Mouse (Mus musculus) layer of hippocampus, adult 8-10 months (tissue): ENCODE results near the gene Fcho1. TPM values are rescaled to one million over a fixed set of nuclear protein-coding genes. Genes with fewer than 3 reads are reported as not detected.
"Not testable (repeated sequence)": the region's sequence is repeated elsewhere in the genome, so short reads cannot be mapped to it uniquely, and the experiment has no call there.

Experiments used
- DNase-seq, 2 experiments: peaks; one replicate each; pipeline ENCODE4 v3.0.0; 2022; ENCODE audit warnings: low spot score in 2 of 2
- total RNA-seq, 4 experiments: library from RNA; stranded (reverse); gene quantifications; 2 replicates each; pipeline ENCODE4 v1.2.4; 2022

Fcho1 gene
- total RNA-seq = 100 to 1,000 TPM in 3 of 4 experiments, 10 to 100 TPM in 1; 92.1 to 120 (median 112) TPM

- DNase-seq = peak; percentile 82 to 83
Measured at GRCm38 (mm10) chr8:71725122-71725924, at the start of gene Fcho1. Gene Fcho1 (minus strand): TSS chr8:71725716.

DNA sequence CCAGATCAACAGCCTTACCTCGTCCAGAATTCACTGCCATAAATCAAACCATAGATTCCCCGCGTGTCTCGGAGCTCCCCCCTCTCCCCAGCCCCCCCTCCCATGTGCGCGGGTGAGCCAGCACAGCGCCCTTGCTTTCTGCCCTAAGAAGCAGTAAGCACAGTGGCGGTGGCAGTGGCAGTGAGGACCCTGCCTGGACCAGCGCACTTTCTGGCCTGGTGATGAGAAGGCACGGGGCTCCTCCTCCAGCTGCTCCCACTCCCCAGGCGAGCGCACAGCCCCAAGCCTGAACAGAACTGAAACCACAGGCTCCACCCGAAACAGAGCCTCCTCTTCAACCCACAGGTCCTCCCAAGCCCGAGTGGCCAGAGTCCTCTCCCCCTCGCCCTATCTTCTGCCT, 45.8 kb upstream of the Fcho1 start:
- DNase-seq = no peak

DNA sequence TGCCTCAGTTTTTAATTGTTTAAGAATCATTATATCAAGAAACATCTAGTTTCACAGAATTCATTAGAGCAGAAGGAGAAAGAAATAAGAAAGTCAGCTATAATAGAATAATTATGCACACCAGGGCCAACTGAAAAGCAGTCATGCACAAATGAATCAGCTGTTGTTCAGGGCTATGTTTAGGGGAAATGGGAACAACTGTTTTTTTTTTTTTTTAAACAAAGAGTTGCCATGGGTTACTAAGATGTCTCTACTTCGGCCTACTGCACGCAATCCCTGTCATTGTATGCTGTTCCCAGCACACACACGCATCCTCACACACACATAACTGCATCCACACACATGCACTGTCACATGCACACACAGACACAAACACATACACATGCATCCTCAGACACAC, 33.3 kb upstream of the Fcho1 start:
- DNase-seq = no peak

DNA sequence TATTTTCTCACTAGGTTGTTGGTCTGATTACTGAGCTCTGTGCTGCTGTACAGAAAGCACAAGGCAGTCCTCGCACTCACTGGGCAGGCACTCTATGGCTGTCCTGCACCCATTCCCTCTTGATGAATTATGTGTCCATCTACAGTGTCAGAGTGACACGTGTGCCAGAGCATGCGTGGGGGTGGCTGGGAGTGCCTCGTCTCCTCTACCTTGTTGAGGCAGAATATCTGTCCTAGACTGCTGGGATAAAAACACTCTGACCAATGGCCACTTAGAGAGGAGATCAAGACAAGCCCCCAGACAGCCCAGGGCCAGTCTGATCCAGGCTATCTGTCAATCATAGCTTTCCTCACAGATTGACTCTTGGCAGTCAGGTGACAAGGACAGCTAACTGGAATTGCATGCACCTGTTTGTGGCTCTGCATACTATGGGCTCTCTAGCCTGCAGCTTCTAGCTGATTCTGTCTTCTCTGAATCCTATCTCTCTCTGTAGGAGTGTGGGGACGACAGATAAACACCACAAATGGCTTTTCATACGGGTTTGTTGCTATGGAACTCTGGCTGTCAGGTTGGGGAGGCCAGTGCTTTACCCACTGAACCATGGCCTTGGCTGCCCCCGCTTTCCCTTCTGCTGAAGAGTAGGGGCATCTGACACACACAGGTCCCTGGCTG, 27.5 kb upstream of the Fcho1 start:
- DNase-seq = not testable (repeated sequence)

GRCm38 (mm10) chr8:71752263-71752662, 26.7 kb upstream of the Fcho1 start:
- not testable (repeated sequence) for DNase-seq

- not testable (repeated sequence) for DNase-seq
Measured at GRCm38 (mm10) chr8:71751337-71751886, 25.9 kb upstream of the Fcho1 start.

DNA sequence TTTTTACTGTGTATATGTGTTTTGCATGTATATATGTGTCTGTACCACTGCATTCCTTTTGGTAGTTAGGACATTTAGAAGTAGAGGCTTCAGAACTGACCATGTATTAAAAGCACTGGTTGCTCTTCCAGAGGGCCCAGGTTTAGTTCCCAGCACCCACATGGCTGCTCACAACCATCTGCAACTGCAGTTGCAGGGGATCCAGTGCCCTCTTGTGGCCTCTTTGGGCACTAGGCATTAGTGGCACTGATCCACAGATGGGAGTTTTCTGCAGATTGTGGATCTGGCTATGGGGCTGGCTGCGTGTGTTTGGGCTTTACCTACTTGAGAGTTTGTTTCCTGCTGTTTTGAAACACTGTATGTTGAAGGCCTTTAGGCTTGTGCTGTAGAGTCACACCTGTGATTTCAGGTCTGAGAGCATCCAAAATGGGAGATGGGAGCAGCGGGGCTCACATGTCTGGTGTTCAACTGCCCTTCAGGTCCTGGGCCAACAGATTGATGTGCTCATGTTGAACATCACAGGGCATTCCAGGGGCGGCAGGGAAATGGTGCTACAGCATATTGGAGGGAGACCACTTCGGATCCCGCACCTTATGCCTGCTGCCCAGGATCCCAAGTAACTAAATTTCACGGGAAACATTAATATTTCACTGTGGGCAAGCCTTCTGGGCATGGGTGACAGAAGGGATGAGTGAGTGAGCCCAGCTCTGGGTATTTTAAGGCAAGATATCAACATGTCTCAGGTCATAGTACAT, 24.0 kb upstream of the Fcho1 start:
- DNase-seq = not testable (repeated sequence)

DNA sequence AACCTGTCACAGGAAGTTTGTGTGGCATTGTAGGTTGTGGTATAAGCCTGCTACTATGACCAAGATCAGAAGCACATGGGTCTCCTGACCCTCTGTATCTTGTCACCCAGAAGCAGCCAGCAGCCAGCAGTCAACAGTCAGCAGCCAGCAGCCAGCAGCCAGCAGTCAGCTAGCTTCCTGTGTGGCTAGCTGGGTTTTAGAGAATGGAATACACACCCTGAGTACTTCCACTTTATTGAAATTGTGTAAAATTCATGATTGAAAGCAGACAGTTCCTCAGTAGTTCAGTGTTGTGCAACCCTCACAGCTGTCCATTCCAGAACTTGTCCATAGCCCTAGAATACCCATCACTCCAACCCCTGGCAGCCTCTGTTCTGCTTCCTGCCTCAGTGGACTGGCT, 21.6 kb upstream of the Fcho1 start:
- DNase-seq = not testable (repeated sequence)

GRCm38 (mm10) chr8:71745322-71745721, 19.8 kb upstream of the Fcho1 start:
- DNase-seq = no peak

DNA sequence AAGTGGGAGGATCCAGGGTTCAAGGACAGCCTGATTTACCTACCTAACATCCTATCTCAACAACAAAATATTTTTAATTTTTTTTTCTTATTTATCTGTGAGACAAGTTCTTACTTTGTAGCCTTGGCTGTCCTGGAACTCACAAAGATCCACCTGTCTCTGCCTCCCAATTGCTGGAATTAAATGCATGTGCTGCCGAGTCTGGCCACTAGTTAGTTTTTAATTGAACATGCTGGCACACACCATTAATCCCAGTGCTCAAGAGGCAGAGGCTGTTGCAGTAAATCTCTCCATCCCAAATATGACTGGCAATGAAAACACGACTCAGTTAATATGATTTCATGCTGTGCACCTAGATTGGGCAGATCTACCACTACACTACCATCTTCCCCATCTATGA, 17.3 kb upstream of the Fcho1 start:
- no peak for DNase-seq

DNA sequence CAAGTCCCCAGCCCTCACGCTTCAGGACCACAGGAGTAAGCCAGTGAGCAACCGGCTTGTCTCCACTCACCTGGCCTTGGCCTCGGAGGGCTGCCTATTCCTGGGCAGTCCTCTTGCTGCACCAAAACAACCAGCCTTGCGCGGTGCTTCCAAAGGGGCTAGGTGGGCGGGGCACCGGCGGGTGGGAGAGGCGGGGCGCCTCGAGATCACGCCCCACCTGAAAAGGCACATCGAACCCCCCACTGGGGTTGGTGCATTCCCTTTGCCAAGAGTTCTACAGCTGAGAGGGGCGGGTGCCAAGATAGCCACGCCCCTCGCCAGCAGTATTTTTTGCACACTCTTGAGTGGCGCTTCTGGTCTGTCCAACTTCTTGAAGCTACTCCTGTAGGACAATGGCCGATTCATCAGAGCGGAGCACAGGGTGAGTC, 16.2 kb upstream of the Fcho1 start:
- no peak for DNase-seq

DNA sequence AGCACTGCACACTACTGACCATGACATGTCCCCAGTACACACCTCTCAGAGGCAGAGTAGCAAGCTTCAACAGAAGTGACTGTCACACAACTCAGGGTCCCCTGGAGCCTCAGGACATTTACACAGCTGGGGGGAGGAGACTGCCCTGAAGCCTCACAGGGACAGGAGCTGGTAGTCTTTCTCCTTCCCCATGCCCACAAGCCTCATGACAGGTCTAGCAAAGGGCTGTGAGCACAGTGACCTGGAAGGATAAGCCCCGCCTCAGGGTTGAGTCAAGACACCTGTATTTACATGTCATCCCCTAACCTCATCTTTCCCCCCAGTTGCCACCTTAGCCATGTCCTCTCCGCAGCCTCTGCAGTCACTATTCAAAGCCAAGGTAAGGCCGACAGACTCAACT, 15.7 kb upstream of the Fcho1 start:
- no peak for DNase-seq

DNA sequence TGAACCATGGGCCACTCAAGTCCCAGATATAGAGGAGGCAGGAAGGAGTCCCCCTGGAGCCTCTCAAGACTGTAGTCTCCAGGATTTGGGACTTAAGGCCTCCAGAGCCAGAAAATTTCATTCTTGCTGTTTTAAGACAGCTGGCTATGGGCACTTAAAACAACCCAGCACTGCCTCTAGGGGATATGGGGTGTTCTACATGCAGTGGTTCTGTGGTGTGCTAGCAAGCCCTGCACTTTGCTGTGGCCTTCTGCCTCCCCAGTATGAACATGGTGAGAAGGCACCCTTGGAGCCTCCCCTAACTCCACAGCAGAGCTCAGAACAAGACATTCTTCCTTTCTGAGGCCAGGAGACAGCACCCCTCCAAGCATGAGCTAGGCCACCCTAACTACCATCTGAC, 12.8 kb upstream of the Fcho1 start:
- not testable (repeated sequence) for DNase-seq

DNA sequence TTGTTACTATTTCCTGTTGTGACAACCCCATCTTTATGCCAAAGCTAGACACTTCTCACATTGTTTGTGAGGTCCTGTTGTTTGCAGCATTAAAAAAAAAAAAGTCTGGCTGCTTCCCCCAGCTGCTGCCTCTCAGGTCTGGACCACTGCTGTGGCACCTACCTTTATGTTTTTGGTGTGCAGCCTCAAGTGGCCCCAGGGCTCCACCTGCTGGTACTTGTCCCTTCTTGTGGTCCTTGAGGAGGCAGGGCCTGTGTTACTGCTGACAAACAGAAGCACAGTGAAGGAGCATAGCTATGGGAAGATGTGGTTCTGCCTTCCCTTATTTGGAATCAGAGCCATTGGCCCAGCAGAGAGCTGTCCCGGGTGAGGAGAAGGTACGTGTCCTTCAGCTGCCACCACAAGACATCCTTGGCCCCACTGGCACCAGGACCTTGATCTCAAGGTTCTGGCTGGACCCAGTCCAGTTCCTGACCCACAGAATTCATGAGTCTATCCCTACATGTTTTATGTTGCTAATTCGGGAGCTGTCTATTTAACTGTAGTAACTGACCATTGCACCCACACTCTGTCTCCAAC, 6.2 kb upstream of the Fcho1 start:
- no peak for DNase-seq

DNA sequence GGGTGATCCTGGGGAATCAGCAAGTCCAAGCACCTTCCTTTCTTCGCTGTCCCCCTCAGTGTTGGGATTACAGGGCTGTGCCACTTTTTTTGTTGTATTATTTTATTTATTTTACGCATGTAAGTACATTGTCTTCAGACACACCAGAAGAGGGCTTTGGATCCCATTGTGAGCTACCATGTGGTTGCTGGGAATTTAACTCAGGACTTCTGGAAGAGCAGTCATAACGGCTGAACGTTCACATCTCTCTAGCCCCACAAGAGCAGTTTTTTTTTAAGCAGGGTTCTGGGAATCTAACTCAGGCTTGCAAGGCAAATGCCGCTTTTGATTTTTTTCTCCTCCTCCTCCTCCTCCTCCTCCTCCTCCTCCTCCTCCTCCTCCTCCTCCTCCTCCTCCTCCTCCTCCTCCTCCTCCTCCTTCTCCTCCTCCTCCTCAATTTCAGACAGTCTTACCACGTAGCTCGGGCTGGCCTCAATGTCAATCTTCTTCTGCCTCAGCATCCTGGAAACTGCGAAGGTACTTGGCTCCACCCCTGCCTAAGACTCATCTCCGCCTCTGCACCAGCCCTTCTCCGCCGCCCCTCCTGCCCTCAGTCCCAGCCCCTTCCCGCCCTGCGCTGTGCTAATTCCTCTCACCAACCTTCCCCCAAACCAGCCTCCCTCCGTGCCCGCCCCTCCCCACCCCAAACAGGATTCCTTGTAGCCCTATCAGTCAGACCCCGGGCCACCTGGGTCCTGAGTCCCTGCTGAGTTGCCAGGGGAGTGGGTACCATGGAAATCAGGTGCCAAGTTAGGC, 3.5 kb upstream of the Fcho1 start:
- no peak for DNase-seq

DNA sequence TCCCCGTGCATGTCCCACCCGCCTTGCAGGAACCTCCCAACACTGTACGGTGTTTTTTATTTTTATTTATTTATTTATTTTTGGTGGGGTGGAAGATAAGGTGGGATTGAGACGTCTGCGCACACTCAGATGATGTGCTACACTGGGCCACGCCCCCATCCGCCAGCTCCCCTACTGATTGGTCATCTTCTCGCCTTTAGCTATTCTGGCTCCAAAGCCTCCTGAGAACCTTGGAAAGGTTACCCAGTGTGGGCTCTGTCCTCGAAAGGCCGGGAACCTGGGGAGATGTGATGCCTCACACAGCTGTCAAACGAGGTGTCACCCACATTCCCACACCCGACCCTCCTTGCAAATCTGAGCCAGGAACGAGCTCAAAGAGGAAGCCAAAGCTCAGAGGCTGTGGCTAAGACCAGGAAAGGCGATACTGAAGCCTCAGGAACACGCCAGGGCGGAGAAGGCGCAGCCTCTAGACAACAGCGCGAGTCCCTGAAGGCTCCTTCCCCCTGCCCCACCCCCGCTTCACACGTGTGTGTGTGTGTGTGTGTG, 2.8 kb upstream of the Fcho1 start:
- no peak for DNase-seq

GRCm38 (mm10) chr8:71724389-71724788, 1.1 kb downstream of the Fcho1 start:
- DNase-seq = no peak

DNA sequence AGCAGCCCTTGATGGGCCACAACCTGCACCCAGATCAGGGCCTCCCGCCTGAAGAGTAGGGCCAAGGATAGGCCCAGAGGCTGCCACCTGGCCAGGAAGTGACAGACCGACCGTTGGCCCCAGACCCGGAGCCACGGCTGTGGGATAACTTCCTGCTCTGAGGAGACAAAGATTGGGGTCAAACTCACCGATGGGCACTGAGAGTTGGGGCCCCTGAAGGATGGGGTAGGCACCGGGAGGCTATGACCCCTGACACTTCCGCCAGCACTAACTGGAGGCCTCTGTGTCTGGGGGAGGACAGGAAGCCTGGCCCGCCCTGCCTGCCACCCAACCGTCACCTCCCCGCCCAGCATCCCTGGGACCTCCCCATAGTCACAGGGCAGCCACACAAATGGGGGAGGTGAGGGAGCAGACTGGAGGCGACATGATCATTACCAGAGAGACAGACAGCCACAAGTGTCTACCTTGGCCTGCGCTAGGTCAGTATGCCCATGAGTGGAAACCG, 2.4 kb downstream of the Fcho1 start:
- DNase-seq = no peak

- peak; percentile 74 to 76 for DNase-seq
Measured at GRCm38 (mm10) chr8:71719928-71720457, 5.5 kb downstream of the Fcho1 start.

GRCm38 (mm10) chr8:71719218-71719617, 6.3 kb downstream of the Fcho1 start:
- peak; percentile 67 to 68 for DNase-seq
